Mouse (Mus musculus) bone marrow, adult 2 months (tissue): ENCODE measurements around the gene Samd10.

Source experiments
- CTCF ChIP-seq: fragments of 200-500 bp; IDR thresholded peaks from 2 replicates; pipeline ENCODE4 v1.5.1; 2011; ENCODE audit warnings: low read length, control low read depth; ENCODE audit not compliant: control insufficient read depth, insufficient read depth
- POLR2A ChIP-seq: fragments of 200-500 bp; IDR thresholded peaks from 2 replicates; pipeline ENCODE4 v1.6.1; 2011; ENCODE audit warnings: low read depth, mild to moderate bottlenecking, control low read depth, low read length, borderline replicate concordance; ENCODE audit not compliant: control insufficient read depth

DNA sequence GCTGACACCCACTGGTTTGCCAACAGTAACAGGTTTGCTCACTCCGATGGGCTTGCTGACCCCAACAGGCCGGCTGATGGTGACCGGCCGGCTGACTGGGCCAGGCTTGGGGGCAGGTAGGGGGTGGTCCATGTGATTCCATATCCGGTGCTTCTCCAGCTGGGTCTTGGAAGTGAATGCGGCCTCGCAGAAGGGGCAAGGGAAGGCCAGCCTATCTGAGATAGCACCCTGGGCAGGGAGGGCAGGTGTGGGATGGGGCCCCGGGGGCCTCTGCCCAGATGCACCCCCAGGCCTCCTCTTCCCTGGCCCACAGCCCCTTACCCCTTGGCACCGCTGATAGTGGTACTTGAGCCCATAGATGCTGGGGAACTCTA lies 9.3 kb downstream of the Samd10 start:
- TF ChIP-seq CTCF (no peak), POLR2A (no peak)
